ENCODE assay signal across 8 mouse cellular contexts in the genomic region with DNA sequence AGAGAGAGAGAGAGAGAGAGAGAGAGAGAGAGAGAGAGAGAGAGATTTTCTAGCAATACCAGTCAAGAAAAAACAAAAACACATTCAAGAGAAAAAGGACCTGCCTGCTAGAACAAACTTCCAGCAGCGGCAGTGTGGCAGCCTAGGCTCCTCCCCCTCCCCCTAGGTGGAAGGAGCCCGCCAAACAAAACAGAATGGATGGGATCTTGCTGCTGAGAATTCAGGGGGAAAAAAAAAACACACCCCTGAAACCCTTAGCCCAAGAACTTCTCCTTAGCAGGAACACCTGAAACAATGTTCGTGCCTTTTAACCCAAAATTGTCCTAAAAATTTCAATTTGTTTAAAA. TPM values are rescaled to one million over a fixed set of nuclear protein-coding genes. Genes with fewer than 3 reads are reported as not detected.
DNase-seq lines count a peak whose midpoint lies in the region; ATAC-seq lines count a peak whose summit lies in the region.

No protein-coding gene starts in this region.

- peak overlapping the region; percentile 52 for H3K4me3 ChIP-seq in heart, embryonic 10.5 days

- H3K27ac ChIP-seq in heart, embryonic 10.5 days = peak overlapping the region; percentile 87

- peaks cover 10% of the 10 kb centered on the region for H3K4me1 ChIP-seq in heart, embryonic 10.5 days

- intact Hi-C loops in heart, postnatal 10 days (cut with DNase I) = no loop called here

- no peaks in the 10 kb centered on the region for H3K36me3 ChIP-seq in heart, embryonic 10.5 days

- peak; percentile 34; the same call in 1 of the 2 replicates for ATAC-seq in granulocyte monocyte progenitor cell, adult 5-6 weeks (replicated peaks; ENCODE audit: poor library complexity, severe bottlenecking)
- ATAC-seq in megakaryocyte-erythroid progenitor cell, adult 5-6 weeks (replicated peaks; ENCODE audit: low FRiP score, low TSS enrichment, poor library complexity, severe bottlenecking) = peak; percentile 84

- H3K9me3 ChIP-seq in heart, embryonic 10.5 days = no peaks in the 10 kb centered on the region

- H3K27me3 ChIP-seq in heart, embryonic 10.5 days (ENCODE audit: insufficient read depth, poor library complexity, severe bottlenecking) = no peaks in the 10 kb centered on the region

- no peak for DNase-seq in heart, embryonic 10.5 days (ENCODE audit: low spot score)
- no peak for DNase-seq in heart, postnatal 10 days
- DNase-seq in R1 (ENCODE audit: low read depth, low spot score) (peak; percentile 60), MN1 (ENCODE audit: low spot score) (no peak)
- no peak for DNase-seq in urinary bladder, postnatal 14 days (ENCODE audit: low spot score)
- no peak for DNase-seq in adrenal gland, adult 8-10 months

- 2% methylated on average over 3 of the region's 3 CpGs for WGBS in heart, embryonic 10.5 days

RNA-seq across cellular contexts. Expression of a gene that starts 17.6 kb away (rescaled TPM):
- polyA plus RNA-seq in heart, embryonic 10.5 days (2016; fragmentation: Nextera tagmentation; extraction: Ambion mirVana) = 0.97 and 1.3 TPM in 2 replicates
- under 1 TPM; 0.42 to 0.69 TPM for total RNA-seq in heart, postnatal 10 days (2021)
- total RNA-seq in granulocyte monocyte progenitor cell, adult 5-6 weeks (2014; fragmentation: Nextera tagmentation) = 58.2 and 68.7 TPM in 2 replicates
- total RNA-seq in granulocyte monocyte progenitor cell, adult 5-6 weeks (2017) = 42.5 and 45.8 TPM in 2 replicates
- 39.3 and 64.8 TPM in 2 replicates for total RNA-seq in megakaryocyte-erythroid progenitor cell, adult 5-6 weeks (2014; fragmentation: Nextera tagmentation)
- total RNA-seq in megakaryocyte-erythroid progenitor cell, adult 5-6 weeks (2017) = 23.7 and 37.2 TPM in 2 replicates
- total RNA-seq in adrenal gland, adult 8-10 months (2022) = under 1 TPM; 0.12 to 0.56 (median 0.40) TPM

RNA-seq across cellular contexts. Expression of a gene that starts 17.6 kb away (rescaled TPM):
- polyA plus RNA-seq in heart, embryonic 10.5 days (2016; fragmentation: Nextera tagmentation; extraction: Ambion mirVana) = 0.63 and 0.74 TPM in 2 replicates
- total RNA-seq in heart, postnatal 10 days (2021) = under 1 TPM; 0.14 to 0.97 TPM
- 0.56 and 0.99 TPM in 2 replicates for total RNA-seq in granulocyte monocyte progenitor cell, adult 5-6 weeks (2014; fragmentation: Nextera tagmentation)
- total RNA-seq in granulocyte monocyte progenitor cell, adult 5-6 weeks (2017) = 1.4 and 2.6 TPM in 2 replicates
- total RNA-seq in megakaryocyte-erythroid progenitor cell, adult 5-6 weeks (2014; fragmentation: Nextera tagmentation) = not detected in 2 replicates
- total RNA-seq in megakaryocyte-erythroid progenitor cell, adult 5-6 weeks (2017) = 0.46 TPM in 1 of 2 replicates, not detected in the other
- 1 to 10 TPM in 1 of 4 experiments, under 1 TPM in 3; 0.21 to 1.4 (median 0.90) TPM for total RNA-seq in adrenal gland, adult 8-10 months (2022)

RNA-seq across cellular contexts. Expression of a gene that starts 34.1 kb away (rescaled TPM):
- polyA plus RNA-seq in heart, embryonic 10.5 days (2016; fragmentation: Nextera tagmentation; extraction: Ambion mirVana) = not detected in 2 replicates
- not detected for total RNA-seq in heart, postnatal 10 days (2021)
- total RNA-seq in granulocyte monocyte progenitor cell, adult 5-6 weeks (2014; fragmentation: Nextera tagmentation) = 84.6 and 114 TPM in 2 replicates
- 126 and 147 TPM in 2 replicates for total RNA-seq in granulocyte monocyte progenitor cell, adult 5-6 weeks (2017)
- total RNA-seq in megakaryocyte-erythroid progenitor cell, adult 5-6 weeks (2014; fragmentation: Nextera tagmentation) = 3.8 TPM in 1 of 2 replicates, not detected in the other
- total RNA-seq in megakaryocyte-erythroid progenitor cell, adult 5-6 weeks (2017) = 0.84 TPM in 1 of 2 replicates, not detected in the other
- under 1 TPM in 1 of 4 experiments, not detected in 3; 0.26 TPM for total RNA-seq in adrenal gland, adult 8-10 months (2022)

RNA-seq across cellular contexts. Expression of a gene that starts 34.2 kb away (rescaled TPM):
- 0.13 TPM in 1 of 2 replicates, not detected in the other for polyA plus RNA-seq in heart, embryonic 10.5 days (2016; fragmentation: Nextera tagmentation; extraction: Ambion mirVana)
- under 1 TPM in 1 of 2 experiments, not detected in 1; 0.15 TPM for total RNA-seq in heart, postnatal 10 days (2021)
- total RNA-seq in granulocyte monocyte progenitor cell, adult 5-6 weeks (2014; fragmentation: Nextera tagmentation) = 3.1 and 8.2 TPM in 2 replicates
- total RNA-seq in granulocyte monocyte progenitor cell, adult 5-6 weeks (2017) = 3.0 TPM in 2 replicates
- total RNA-seq in megakaryocyte-erythroid progenitor cell, adult 5-6 weeks (2014; fragmentation: Nextera tagmentation) = 0.12 TPM in 1 of 2 replicates, not detected in the other
- 0.28 TPM in 1 of 2 replicates, not detected in the other for total RNA-seq in megakaryocyte-erythroid progenitor cell, adult 5-6 weeks (2017)
- total RNA-seq in adrenal gland, adult 8-10 months (2022) = under 1 TPM; 0.35 to 0.65 (median 0.54) TPM

RNA-seq across cellular contexts. Expression of a gene that starts 49.1 kb away (rescaled TPM):
- 0.05 and 0.11 TPM in 2 replicates for polyA plus RNA-seq in heart, embryonic 10.5 days (2016; fragmentation: Nextera tagmentation; extraction: Ambion mirVana)
- under 1 TPM; 0.12 to 0.15 TPM for total RNA-seq in heart, postnatal 10 days (2021)
- total RNA-seq in granulocyte monocyte progenitor cell, adult 5-6 weeks (2014; fragmentation: Nextera tagmentation) = 6.5 and 7.6 TPM in 2 replicates
- 13.5 and 14.7 TPM in 2 replicates for total RNA-seq in granulocyte monocyte progenitor cell, adult 5-6 weeks (2017)
- not detected in 2 replicates for total RNA-seq in megakaryocyte-erythroid progenitor cell, adult 5-6 weeks (2014; fragmentation: Nextera tagmentation)
- 0.27 and 0.94 TPM in 2 replicates for total RNA-seq in megakaryocyte-erythroid progenitor cell, adult 5-6 weeks (2017)
- under 1 TPM in 3 of 4 experiments, not detected in 1; 0.12 to 0.16 (median 0.14) TPM for total RNA-seq in adrenal gland, adult 8-10 months (2022)

Comparison
In these comparisons a context has a peak if more than half of its experiments do, and no peak if none do; other contexts are left out.
1. RNA of a gene that starts 17.6 kb away (total RNA-seq): 42.5 to 68.7 TPM in granulocyte monocyte progenitor cell, adult 5-6 weeks and 23.7 to 64.8 TPM in megakaryocyte-erythroid progenitor cell, adult 5-6 weeks; 0.42 to 0.69 TPM in heart, postnatal 10 days and 0.12 to 0.56 TPM in adrenal gland, adult 8-10 months; every median in the first group is over 10 times any median in the second.
2. RNA of a gene that starts 34.1 kb away (total RNA-seq): 84.6 to 147 TPM in granulocyte monocyte progenitor cell, adult 5-6 weeks; 0.26 TPM in adrenal gland, adult 8-10 months, not detected in heart, postnatal 10 days and 0.84 to 3.8 TPM in megakaryocyte-erythroid progenitor cell, adult 5-6 weeks; every median in the first group is over 10 times any median in the second.